Mouse (Mus musculus): ENCODE results near the gene Shisa7. TPM values are rescaled to one million over a fixed set of nuclear protein-coding genes. Genes with fewer than 3 reads are reported as not detected.
"Not testable (repeated sequence)": the region's sequence is repeated elsewhere in the genome, so short reads cannot be mapped to it uniquely, and the experiment has no call there.

The Shisa7 gene
- polyA plus RNA-seq, 1 experiment from 2014 or later = 0.72 TPM

DNA sequence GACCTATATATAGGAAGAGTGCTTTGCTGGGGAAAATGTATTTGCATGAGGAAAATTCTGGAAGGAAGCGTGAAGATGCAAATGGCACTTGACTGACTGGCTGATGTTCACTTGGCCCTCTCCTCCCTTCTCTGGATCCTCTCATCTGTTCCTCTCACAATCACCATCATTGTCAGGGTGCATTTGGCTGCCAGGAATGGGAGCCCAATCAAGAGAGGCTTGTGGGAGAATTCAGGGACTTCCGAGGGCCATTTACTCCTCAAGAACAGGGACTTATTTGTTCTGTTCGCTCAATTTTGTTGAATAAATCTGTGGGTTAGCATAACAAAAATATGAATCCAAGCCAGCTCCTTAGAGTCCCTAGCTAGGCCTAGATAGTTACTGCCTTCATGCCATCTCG, 22.8 kb downstream of the Shisa7 start:
- Histone ChIP-seq H3K36me3 (replicated peaks; ENCODE audit: control insufficient read depth, insufficient read depth, low read depth, low read length) (no peaks in the 10 kb centered on the region), H3K9ac (replicated peaks; ENCODE audit: low read length) (no peak overlapping the region), H3K4me2 (ENCODE audit: low read depth, low read length) (no peak overlapping the region), H3K4me1 (ENCODE audit: control insufficient read depth, insufficient read depth, low read length) (no peaks in the 10 kb centered on the region), H3K27ac (replicated peaks; ENCODE audit: low read depth, low read length) (no peak overlapping the region), H3K4me3 (ENCODE audit: low read depth, low read length) (no peak overlapping the region), H3K27me3 (ENCODE audit: control insufficient read depth, insufficient read depth, low read length) (no peaks in the 10 kb centered on the region), H3K9me3 (replicated peaks; ENCODE audit: control insufficient read depth, low read length) (no peaks in the 10 kb centered on the region)
- 81% methylated on average over 4 of the region's 4 CpGs for WGBS
- ATAC-seq (replicated peaks; ENCODE audit: insufficient number of reproducible peaks, low FRiP score, low TSS enrichment, low read depth) (no peak), DNase-seq (ENCODE audit: low spot score) (no peak)

- not testable (repeated sequence) for ATAC-seq (replicated peaks; ENCODE audit: insufficient number of reproducible peaks, low FRiP score, low TSS enrichment, low read depth); H3K9me3 ChIP-seq (replicated peaks; ENCODE audit: control insufficient read depth, low read length); DNase-seq (ENCODE audit: low spot score); H3K4me1 ChIP-seq (ENCODE audit: control insufficient read depth, insufficient read depth, low read length); H3K4me3 ChIP-seq (ENCODE audit: low read depth, low read length); H3K27ac ChIP-seq (replicated peaks; ENCODE audit: low read depth, low read length); H3K9ac ChIP-seq (replicated peaks; ENCODE audit: low read length); H3K36me3 ChIP-seq (replicated peaks; ENCODE audit: control insufficient read depth, insufficient read depth, low read depth, low read length); H3K4me2 ChIP-seq (ENCODE audit: low read depth, low read length); H3K27me3 ChIP-seq (ENCODE audit: control insufficient read depth, insufficient read depth, low read length)
- 92% methylated on average over 7 of the region's 7 CpGs for WGBS
Observed at GRCm38 (mm10) chr7:4820925-4821324, 23.6 kb downstream of the Shisa7 start.

- no peaks in the 10 kb centered on the region for H3K36me3 ChIP-seq (replicated peaks; ENCODE audit: control insufficient read depth, insufficient read depth, low read depth, low read length)
- H3K9ac ChIP-seq (replicated peaks; ENCODE audit: low read length) = no peak overlapping the region
- no peak overlapping the region for H3K4me2 ChIP-seq (ENCODE audit: low read depth, low read length)
- no peak overlapping the region for H3K27ac ChIP-seq (replicated peaks; ENCODE audit: low read depth, low read length)
- DNase-seq (ENCODE audit: low spot score) (no peak), ATAC-seq (replicated peaks; ENCODE audit: insufficient number of reproducible peaks, low FRiP score, low TSS enrichment, low read depth) (no peak)
- no peaks in the 10 kb centered on the region for H3K27me3 ChIP-seq (ENCODE audit: control insufficient read depth, insufficient read depth, low read length)
- no peak overlapping the region for H3K4me3 ChIP-seq (ENCODE audit: low read depth, low read length)
- no peaks in the 10 kb centered on the region for H3K9me3 ChIP-seq (replicated peaks; ENCODE audit: control insufficient read depth, low read length)
- no peaks in the 10 kb centered on the region for H3K4me1 ChIP-seq (ENCODE audit: control insufficient read depth, insufficient read depth, low read length)
Observed at GRCm38 (mm10) chr7:4816559-4816958, 27.9 kb downstream of the Shisa7 start.

- Histone ChIP-seq H3K9ac (replicated peaks; ENCODE audit: low read length) (peak overlapping the region; percentile 57), H3K36me3 (replicated peaks; ENCODE audit: control insufficient read depth, insufficient read depth, low read depth, low read length) (peaks cover 2% of the 10 kb centered on the region; the same call in 1 of the 2 replicates), H3K4me3 (ENCODE audit: low read depth, low read length) (peak overlapping the region; percentile 99), H3K4me2 (ENCODE audit: low read depth, low read length) (peak overlapping the region; percentile 55), H3K9me3 (replicated peaks; ENCODE audit: control insufficient read depth, low read length) (no peaks in the 10 kb centered on the region), H3K27ac (replicated peaks; ENCODE audit: low read depth, low read length) (peak overlapping the region; percentile 86), H3K27me3 (ENCODE audit: control insufficient read depth, insufficient read depth, low read length) (no peaks in the 10 kb centered on the region), H3K4me1 (ENCODE audit: control insufficient read depth, insufficient read depth, low read length) (no peaks in the 10 kb centered on the region)
- ATAC-seq (replicated peaks; ENCODE audit: insufficient number of reproducible peaks, low FRiP score, low TSS enrichment, low read depth) (no peak), DNase-seq (ENCODE audit: low spot score) (no peak)
- 24% methylated on average over 8 of the region's 8 CpGs for WGBS
Observed at GRCm38 (mm10) chr7:4813105-4813791, 31.2 kb downstream of the Shisa7 start.

GRCm38 (mm10) chr7:4812303-4813104, 32.0 kb downstream of the Shisa7 start, which contains the start of gene Ube2s:
Gene Ube2s (minus strand): TSS chr7:4812590.
- Histone ChIP-seq H3K4me3 (ENCODE audit: low read depth, low read length) (peak within 1 kb of the TSS; percentile 99), H3K27ac (replicated peaks; ENCODE audit: low read depth, low read length) (peak within 1 kb of the TSS; percentile 86), H3K9me3 (replicated peaks; ENCODE audit: control insufficient read depth, low read length) (no peaks in the 10 kb centered on the region), H3K36me3 (replicated peaks; ENCODE audit: control insufficient read depth, insufficient read depth, low read depth, low read length) (peaks cover 4% of the 10 kb centered on the region), H3K4me2 (ENCODE audit: low read depth, low read length) (peak within 1 kb of the TSS; percentile 74), H3K4me1 (ENCODE audit: control insufficient read depth, insufficient read depth, low read length) (no peaks in the 10 kb centered on the region), H3K27me3 (ENCODE audit: control insufficient read depth, insufficient read depth, low read length) (no peaks in the 10 kb centered on the region), H3K9ac (replicated peaks; ENCODE audit: low read length) (peak within 1 kb of the TSS; percentile 97)
- WGBS = under 1% methylated on average over 59 of the region's 62 CpGs
- DNase-seq (ENCODE audit: low spot score) (peak; percentile 100), ATAC-seq (replicated peaks; ENCODE audit: insufficient number of reproducible peaks, low FRiP score, low TSS enrichment, low read depth) (peak; percentile 99)

DNA sequence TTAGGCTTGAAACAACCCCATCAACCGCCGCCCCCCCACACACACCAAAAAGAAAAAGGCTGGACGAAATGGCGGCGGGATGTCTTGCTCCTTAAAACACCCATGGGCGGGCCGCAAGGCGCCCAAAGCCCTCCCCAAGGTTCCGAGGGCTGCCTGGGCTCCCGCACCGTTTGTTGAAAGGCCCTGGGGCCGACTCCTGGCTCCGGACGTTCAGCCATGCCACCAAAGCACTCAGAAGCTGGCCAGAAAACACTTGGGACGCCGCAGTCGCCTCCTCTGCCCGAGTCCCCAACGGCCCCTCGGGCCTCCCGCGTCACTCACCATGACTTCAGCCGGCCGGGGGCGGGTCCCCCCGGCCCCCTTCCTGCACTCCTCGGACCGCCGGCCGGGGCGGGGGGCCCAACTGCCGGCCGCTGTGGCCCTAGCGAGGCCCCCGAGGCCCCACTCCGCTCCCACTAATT, 32.6 kb downstream of the Shisa7 start:
- Histone ChIP-seq H3K4me3 (ENCODE audit: low read depth, low read length) (peak overlapping the region; percentile 99), H3K4me1 (ENCODE audit: control insufficient read depth, insufficient read depth, low read length) (no peaks in the 10 kb centered on the region), H3K36me3 (replicated peaks; ENCODE audit: control insufficient read depth, insufficient read depth, low read depth, low read length) (peaks cover 10% of the 10 kb centered on the region), H3K9me3 (replicated peaks; ENCODE audit: control insufficient read depth, low read length) (no peaks in the 10 kb centered on the region), H3K9ac (replicated peaks; ENCODE audit: low read length) (peak overlapping the region; percentile 97), H3K27ac (replicated peaks; ENCODE audit: low read depth, low read length) (peak overlapping the region; percentile 86; the same call in 1 of the 2 replicates), H3K4me2 (ENCODE audit: low read depth, low read length) (peak overlapping the region; percentile 74), H3K27me3 (ENCODE audit: control insufficient read depth, insufficient read depth, low read length) (no peaks in the 10 kb centered on the region)
- ATAC-seq (replicated peaks; ENCODE audit: insufficient number of reproducible peaks, low FRiP score, low TSS enrichment, low read depth) (no peak), DNase-seq (ENCODE audit: low spot score) (no peak)
- under 1% methylated on average over 23 of the region's 36 CpGs for WGBS

DNA sequence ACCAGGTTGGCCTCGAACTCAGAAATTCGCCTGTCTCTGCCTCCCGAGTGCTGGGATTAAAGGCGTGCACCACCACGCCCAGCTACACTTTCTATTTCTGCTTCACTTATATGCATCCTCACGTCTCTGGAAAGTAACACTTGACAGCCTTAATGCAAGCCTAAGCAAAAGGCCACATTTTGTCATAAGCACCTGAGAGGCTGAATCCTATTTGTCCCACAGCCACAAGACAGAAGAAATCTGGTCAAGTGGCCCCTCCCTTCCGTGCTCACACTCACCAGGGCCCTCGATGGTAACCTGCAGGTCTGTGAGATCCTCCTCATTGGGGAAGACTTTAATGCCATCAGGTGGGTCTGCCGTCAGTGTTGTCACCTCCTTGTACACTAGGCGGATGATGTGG, 33.4 kb downstream of the Shisa7 start:
- 45% methylated on average over 10 of the region's 10 CpGs for WGBS
- H3K27ac ChIP-seq (replicated peaks; ENCODE audit: low read depth, low read length); DNase-seq (ENCODE audit: low spot score); H3K9me3 ChIP-seq (replicated peaks; ENCODE audit: control insufficient read depth, low read length); H3K27me3 ChIP-seq (ENCODE audit: control insufficient read depth, insufficient read depth, low read length); ATAC-seq (replicated peaks; ENCODE audit: insufficient number of reproducible peaks, low FRiP score, low TSS enrichment, low read depth); H3K4me1 ChIP-seq (ENCODE audit: control insufficient read depth, insufficient read depth, low read length): not testable (repeated sequence)
- peaks cover 10% of the 10 kb centered on the region for H3K36me3 ChIP-seq (replicated peaks; ENCODE audit: control insufficient read depth, insufficient read depth, low read depth, low read length)
- H3K4me2 ChIP-seq (ENCODE audit: low read depth, low read length) = peak overlapping the region; percentile 74
- peak overlapping the region; percentile 97 for H3K9ac ChIP-seq (replicated peaks; ENCODE audit: low read length)
- peak overlapping the region; percentile 99 for H3K4me3 ChIP-seq (ENCODE audit: low read depth, low read length)

- H3K4me2 ChIP-seq (ENCODE audit: low read depth, low read length) = no peak overlapping the region
- no peaks in the 10 kb centered on the region for H3K27me3 ChIP-seq (ENCODE audit: control insufficient read depth, insufficient read depth, low read length)
- H3K36me3 ChIP-seq (replicated peaks; ENCODE audit: control insufficient read depth, insufficient read depth, low read depth, low read length) = peaks cover 10% of the 10 kb centered on the region
- no peak for ATAC-seq (replicated peaks; ENCODE audit: insufficient number of reproducible peaks, low FRiP score, low TSS enrichment, low read depth)
- H3K4me3 ChIP-seq (ENCODE audit: low read depth, low read length) = no peak overlapping the region
- no peak overlapping the region for H3K9ac ChIP-seq (replicated peaks; ENCODE audit: low read length)
- no peaks in the 10 kb centered on the region for H3K4me1 ChIP-seq (ENCODE audit: control insufficient read depth, insufficient read depth, low read length)
- no peaks in the 10 kb centered on the region for H3K9me3 ChIP-seq (replicated peaks; ENCODE audit: control insufficient read depth, low read length)
- H3K27ac ChIP-seq (replicated peaks; ENCODE audit: low read depth, low read length) = no peak overlapping the region
- DNase-seq (ENCODE audit: low spot score) = peak; percentile 63
- WGBS = 88% methylated on average over 7 of the region's 7 CpGs
Observed at GRCm38 (mm10) chr7:4806716-4807115, 37.8 kb downstream of the Shisa7 start.

Data from embryonic facial prominence, embryonic 11.5 days (tissue).